Mouse (Mus musculus): Measurements from ENCODE around the gene Gm10964. TPM values are rescaled to one million over a fixed set of nuclear protein-coding genes. Genes with fewer than 3 reads are reported as not detected.
A peak's percentile ranks its signal among the peaks of the same experiment; 100 is the strongest.
"Not testable (repeated sequence)": the region's sequence is repeated elsewhere in the genome, so short reads cannot be mapped to it uniquely, and the experiment has no call there.

Gene Gm10964
- polyA plus RNA-seq, 1 experiment from 2014 or later, result not detected

DNA sequence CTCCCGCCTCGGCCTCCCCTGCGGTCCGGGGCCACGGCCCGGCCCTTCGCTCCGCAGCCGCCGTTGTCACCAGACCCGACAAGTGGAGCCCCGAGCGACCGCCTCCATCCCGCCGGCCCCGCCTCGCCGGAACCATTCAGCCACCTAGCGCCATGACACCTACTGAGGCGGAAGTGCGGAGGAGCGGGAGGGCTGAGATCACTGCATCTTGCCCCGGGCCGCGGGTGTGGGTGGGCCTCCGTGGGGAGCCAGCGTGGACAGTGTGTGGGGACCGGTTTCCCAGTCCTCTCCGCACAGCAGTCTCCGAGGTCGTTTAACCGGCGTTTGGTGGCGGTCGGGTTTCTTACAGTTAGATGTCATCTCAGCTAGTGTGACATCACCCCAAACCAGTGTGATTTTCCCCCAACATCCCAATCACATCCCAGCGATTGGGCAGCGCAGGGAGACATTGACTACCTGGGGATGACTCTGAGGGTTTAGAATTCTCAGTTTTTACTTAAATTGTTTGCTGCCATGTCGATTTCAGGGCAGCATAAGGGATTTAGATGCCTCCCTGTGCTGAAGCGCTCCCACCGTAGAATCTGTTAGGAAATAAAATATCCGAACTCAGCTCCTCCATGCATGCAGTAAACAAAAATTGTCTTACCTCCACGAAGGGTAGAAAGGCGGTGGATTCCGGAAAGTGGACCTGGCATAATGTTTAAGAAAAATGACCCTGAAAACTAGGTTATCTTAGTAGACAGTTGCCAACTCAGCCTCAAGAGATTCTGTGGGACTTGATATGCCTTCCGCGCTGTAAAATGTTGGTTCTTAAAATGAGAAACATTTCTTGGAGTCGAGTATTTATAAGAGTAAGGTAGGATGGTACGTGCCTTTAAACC, 52.3 kb downstream of the Gm10964 start, which contains the start of gene Hipk1:
TSS of gene Hipk1 (minus strand) at position 334 of the 881 bp plus-strand sequence.
- DNase-seq (ENCODE audit: low spot score), result peak; percentile 95
- H3K4me1 ChIP-seq (ENCODE audit: control insufficient read depth, insufficient read depth, low read length), result peaks cover 8% of the 10 kb centered on the region; the same call in 1 of the 2 replicates
- H3K36me3 ChIP-seq (ENCODE audit: control insufficient read depth, insufficient read depth, low read length), result no peaks in the 10 kb centered on the region
- H3K9ac ChIP-seq (ENCODE audit: low read depth, low read length), result peak within 1 kb of the TSS; percentile 96
- H3K4me2 ChIP-seq (ENCODE audit: low read depth, low read length), result peak within 1 kb of the TSS; percentile 92
- ATAC-seq (ENCODE audit: low read depth), result peak; percentile 97
- H3K9me3 ChIP-seq (ENCODE audit: control insufficient read depth, low read length), result no peaks in the 10 kb centered on the region
- no peaks in the 10 kb centered on the region for H3K27me3 ChIP-seq (replicated peaks; ENCODE audit: control insufficient read depth, insufficient read depth, low read length)
- H3K27ac ChIP-seq (replicated peaks; ENCODE audit: low read depth, low read length), result peak within 1 kb of the TSS; percentile 88
- H3K4me3 ChIP-seq (ENCODE audit: low read depth, low read length), result peak within 1 kb of the TSS; percentile 95
- 18% methylated on average over 23 of the region's 49 CpGs for WGBS

DNA sequence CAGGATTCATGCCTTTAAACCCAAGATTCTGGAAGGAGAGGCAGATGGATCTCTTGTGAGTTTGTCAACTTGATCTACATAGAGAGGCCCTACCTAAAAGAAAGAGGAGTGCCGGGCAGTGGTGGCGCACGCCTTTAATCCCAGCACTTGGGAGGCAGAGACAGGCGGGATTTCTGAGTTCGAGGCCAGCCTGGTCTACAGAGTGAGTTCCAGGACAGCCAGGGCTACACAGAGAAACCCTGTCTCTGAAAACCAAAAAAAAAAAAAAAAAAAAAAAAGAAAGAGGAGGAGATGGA, 52.9 kb downstream of the Gm10964 start:
- ATAC-seq (ENCODE audit: low read depth); H3K4me1 ChIP-seq (ENCODE audit: control insufficient read depth, insufficient read depth, low read length); H3K27me3 ChIP-seq (replicated peaks; ENCODE audit: control insufficient read depth, insufficient read depth, low read length); H3K27ac ChIP-seq (replicated peaks; ENCODE audit: low read depth, low read length); H3K9ac ChIP-seq (ENCODE audit: low read depth, low read length); H3K36me3 ChIP-seq (ENCODE audit: control insufficient read depth, insufficient read depth, low read length); H3K9me3 ChIP-seq (ENCODE audit: control insufficient read depth, low read length); DNase-seq (ENCODE audit: low spot score): not testable (repeated sequence)
- Histone ChIP-seq H3K4me2 (ENCODE audit: low read depth, low read length) (peak overlapping the region; percentile 92; the same call in 1 of the 2 replicates), H3K4me3 (ENCODE audit: low read depth, low read length) (0 out of 2 replicates have a peak overlapping the region, but pooled peaks have one; percentile 95)
- 75% methylated on average over 5 of the region's 5 CpGs for WGBS

DNA sequence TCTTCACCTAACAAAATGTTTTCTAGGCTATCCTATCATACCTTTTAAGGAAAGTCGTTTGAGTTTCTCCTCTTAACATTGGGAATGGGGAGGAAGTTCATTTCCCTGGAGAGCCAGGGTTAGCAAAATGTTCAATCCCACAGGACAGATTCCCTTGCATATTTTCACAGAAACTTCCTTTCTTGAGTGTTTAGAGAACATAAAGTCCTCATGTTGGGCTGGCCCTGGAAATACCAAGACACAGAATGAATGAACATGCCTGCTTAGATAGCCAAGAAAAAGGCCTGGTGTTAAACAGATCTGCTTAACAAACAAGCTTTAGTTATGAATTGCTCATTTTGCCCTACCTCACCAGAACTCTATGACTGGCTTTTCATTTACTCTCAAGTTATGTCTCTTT, 53.4 kb downstream of the Gm10964 start:
- 58% methylated on average over 1 of the region's 1 CpGs for WGBS
- no peak for ATAC-seq (ENCODE audit: low read depth)

More for the DNA sequence above, 53.4 kb downstream of the Gm10964 start:
- Histone ChIP-seq H3K9me3 (ENCODE audit: control insufficient read depth, low read length) (no peaks in the 10 kb centered on the region), H3K27me3 (replicated peaks; ENCODE audit: control insufficient read depth, insufficient read depth, low read length) (no peaks in the 10 kb centered on the region), H3K36me3 (ENCODE audit: control insufficient read depth, insufficient read depth, low read length) (no peaks in the 10 kb centered on the region), H3K27ac (replicated peaks; ENCODE audit: low read depth, low read length) (no peak overlapping the region), H3K9ac (ENCODE audit: low read depth, low read length) (no peak overlapping the region), H3K4me1 (ENCODE audit: control insufficient read depth, insufficient read depth, low read length) (peaks cover 8% of the 10 kb centered on the region; the same call in 1 of the 2 replicates), H3K4me2 (ENCODE audit: low read depth, low read length) (no peak overlapping the region), H3K4me3 (ENCODE audit: low read depth, low read length) (no peak overlapping the region)
- no peak for DNase-seq (ENCODE audit: low spot score)

Other genes with a start within 250 kb of the Gm10964 start
- 1.7 and 1.9 TPM in 2 replicates for gene Syt6, start 164.1 kb upstream of the Gm10964 start, polyA plus RNA-seq (2014; fragmentation: Nextera tagmentation; extraction: Ambion mirVana)
- 0.22 and 0.47 TPM in 2 replicates for gene Atg4a-ps, start 93.3 kb upstream of the Gm10964 start, polyA plus RNA-seq (2014; fragmentation: Nextera tagmentation; extraction: Ambion mirVana)
- gene Olfml3, start 1.4 kb upstream of the Gm10964 start, polyA plus RNA-seq (2014; fragmentation: Nextera tagmentation; extraction: Ambion mirVana), result 73.3 and 79.1 TPM in 2 replicates
- 15.4 and 17.3 TPM in 2 replicates for gene Hipk1, start 52.2 kb downstream of the Gm10964 start, polyA plus RNA-seq (2014; fragmentation: Nextera tagmentation; extraction: Ambion mirVana)
- 22.3 and 25.9 TPM in 2 replicates for gene Dclre1b, start 70.1 kb downstream of the Gm10964 start, polyA plus RNA-seq (2014; fragmentation: Nextera tagmentation; extraction: Ambion mirVana)
- 23.9 and 24.9 TPM in 2 replicates for gene Ap4b1, start 70.2 kb downstream of the Gm10964 start, polyA plus RNA-seq (2014; fragmentation: Nextera tagmentation; extraction: Ambion mirVana)
- gene Gm43064, start 70.2 kb downstream of the Gm10964 start, polyA plus RNA-seq (2014; fragmentation: Nextera tagmentation; extraction: Ambion mirVana), result 0.17 and 0.41 TPM in 2 replicates
- 0.42 and 0.63 TPM in 2 replicates for gene Bcl2l15, start 93.2 kb downstream of the Gm10964 start, polyA plus RNA-seq (2014; fragmentation: Nextera tagmentation; extraction: Ambion mirVana)
- gene Ptpn22, start 120.4 kb downstream of the Gm10964 start, polyA plus RNA-seq (2014; fragmentation: Nextera tagmentation; extraction: Ambion mirVana), result 0.76 and 0.96 TPM in 2 replicates
- gene Rsbn1, start 174.8 kb downstream of the Gm10964 start, polyA plus RNA-seq (2014; fragmentation: Nextera tagmentation; extraction: Ambion mirVana), result 11.0 and 12.0 TPM in 2 replicates
- gene Phtf1, start 228.7 kb downstream of the Gm10964 start, polyA plus RNA-seq (2014; fragmentation: Nextera tagmentation; extraction: Ambion mirVana), result 41.1 and 41.4 TPM in 2 replicates